Mouse (Mus musculus): ENCODE measurements around the gene Hnf1a. TPM values are rescaled to one million over a fixed set of nuclear protein-coding genes. Genes with fewer than 3 reads are reported as not detected.

Hnf1a gene
- 0.71 TPM for polyA plus RNA-seq (2014; fragmentation: Illumina TruSeq; extraction: RNeasy Lipid Tissue Mini Kit (QIAGEN cat#74804); ENCODE audit: low read depth, low replicate concordance)

GRCm38 (mm10) chr5:114970824-114971227 lies at the start of gene Hnf1a:
TSS of gene Hnf1a (minus strand) at chr5:114971094.

GRCm38 (mm10) chr5:115010577-115011216 lies 39.8 kb upstream of the Hnf1a start, which contains the start of gene Sppl3:
TSS of gene Sppl3 (plus strand) at chr5:115011137.

GRCm38 (mm10) chr5:114942074-114942765 lies 28.7 kb downstream of the Hnf1a start, which contains the start of gene 2210016L21Rik:
TSS of gene 2210016L21Rik (plus strand) at chr5:114942158.

GRCm38 (mm10) chr5:114922998-114923473 lies 47.9 kb downstream of the Hnf1a start, which contains the start of gene Oasl1:
TSS of gene Oasl1 (plus strand) at chr5:114923240.

Other genes with a start within 250 kb of the Hnf1a start
- 52.9 TPM for gene Ankrd13a, start 196.4 kb downstream of the Hnf1a start, polyA plus RNA-seq (2014; fragmentation: Illumina TruSeq; extraction: RNeasy Lipid Tissue Mini Kit (QIAGEN cat#74804); ENCODE audit: low read depth, low replicate concordance)
- gene Git2, start 195.6 kb downstream of the Hnf1a start, polyA plus RNA-seq (2014; fragmentation: Illumina TruSeq; extraction: RNeasy Lipid Tissue Mini Kit (QIAGEN cat#74804); ENCODE audit: low read depth, low replicate concordance): 27.9 TPM
- 171 TPM for gene 1500011B03Rik, start 147.6 kb downstream of the Hnf1a start, polyA plus RNA-seq (2014; fragmentation: Illumina TruSeq; extraction: RNeasy Lipid Tissue Mini Kit (QIAGEN cat#74804); ENCODE audit: low read depth, low replicate concordance)
- 0.60 TPM for gene 4930519G04Rik, start 117.4 kb downstream of the Hnf1a start, polyA plus RNA-seq (2014; fragmentation: Illumina TruSeq; extraction: RNeasy Lipid Tissue Mini Kit (QIAGEN cat#74804); ENCODE audit: low read depth, low replicate concordance)
- gene Gm9936, start 112.4 kb downstream of the Hnf1a start, polyA plus RNA-seq (2014; fragmentation: Illumina TruSeq; extraction: RNeasy Lipid Tissue Mini Kit (QIAGEN cat#74804); ENCODE audit: low read depth, low replicate concordance): not detected
- 20.2 TPM for gene Oasl2, start 74.2 kb downstream of the Hnf1a start, polyA plus RNA-seq (2014; fragmentation: Illumina TruSeq; extraction: RNeasy Lipid Tissue Mini Kit (QIAGEN cat#74804); ENCODE audit: low read depth, low replicate concordance)
- gene Oasl1, start 47.9 kb downstream of the Hnf1a start, polyA plus RNA-seq (2014; fragmentation: Illumina TruSeq; extraction: RNeasy Lipid Tissue Mini Kit (QIAGEN cat#74804); ENCODE audit: low read depth, low replicate concordance): 1.5 TPM
- 23.8 TPM for gene 2210016L21Rik, start 28.9 kb downstream of the Hnf1a start, polyA plus RNA-seq (2014; fragmentation: Illumina TruSeq; extraction: RNeasy Lipid Tissue Mini Kit (QIAGEN cat#74804); ENCODE audit: low read depth, low replicate concordance)
- gene Sppl3, start 40.0 kb upstream of the Hnf1a start, polyA plus RNA-seq (2014; fragmentation: Illumina TruSeq; extraction: RNeasy Lipid Tissue Mini Kit (QIAGEN cat#74804); ENCODE audit: low read depth, low replicate concordance): 31.1 TPM
- gene Gm10401, start 127.2 kb upstream of the Hnf1a start, polyA plus RNA-seq (2014; fragmentation: Illumina TruSeq; extraction: RNeasy Lipid Tissue Mini Kit (QIAGEN cat#74804); ENCODE audit: low read depth, low replicate concordance): not detected
- gene Acads, start 148.3 kb upstream of the Hnf1a start, polyA plus RNA-seq (2014; fragmentation: Illumina TruSeq; extraction: RNeasy Lipid Tissue Mini Kit (QIAGEN cat#74804); ENCODE audit: low read depth, low replicate concordance): 67.3 TPM
- gene Unc119b, start 163.9 kb upstream of the Hnf1a start, polyA plus RNA-seq (2014; fragmentation: Illumina TruSeq; extraction: RNeasy Lipid Tissue Mini Kit (QIAGEN cat#74804); ENCODE audit: low read depth, low replicate concordance): 56.1 TPM
- gene Mlec, start 187.1 kb upstream of the Hnf1a start, polyA plus RNA-seq (2014; fragmentation: Illumina TruSeq; extraction: RNeasy Lipid Tissue Mini Kit (QIAGEN cat#74804); ENCODE audit: low read depth, low replicate concordance): 205 TPM
- 3.2 TPM for gene Cabp1, start 223.3 kb upstream of the Hnf1a start, polyA plus RNA-seq (2014; fragmentation: Illumina TruSeq; extraction: RNeasy Lipid Tissue Mini Kit (QIAGEN cat#74804); ENCODE audit: low read depth, low replicate concordance)

Measured in adipose tissue, adult 10 weeks (tissue).